15 mouse cellular contexts compared by ENCODE assay signal in the genomic region with DNA sequence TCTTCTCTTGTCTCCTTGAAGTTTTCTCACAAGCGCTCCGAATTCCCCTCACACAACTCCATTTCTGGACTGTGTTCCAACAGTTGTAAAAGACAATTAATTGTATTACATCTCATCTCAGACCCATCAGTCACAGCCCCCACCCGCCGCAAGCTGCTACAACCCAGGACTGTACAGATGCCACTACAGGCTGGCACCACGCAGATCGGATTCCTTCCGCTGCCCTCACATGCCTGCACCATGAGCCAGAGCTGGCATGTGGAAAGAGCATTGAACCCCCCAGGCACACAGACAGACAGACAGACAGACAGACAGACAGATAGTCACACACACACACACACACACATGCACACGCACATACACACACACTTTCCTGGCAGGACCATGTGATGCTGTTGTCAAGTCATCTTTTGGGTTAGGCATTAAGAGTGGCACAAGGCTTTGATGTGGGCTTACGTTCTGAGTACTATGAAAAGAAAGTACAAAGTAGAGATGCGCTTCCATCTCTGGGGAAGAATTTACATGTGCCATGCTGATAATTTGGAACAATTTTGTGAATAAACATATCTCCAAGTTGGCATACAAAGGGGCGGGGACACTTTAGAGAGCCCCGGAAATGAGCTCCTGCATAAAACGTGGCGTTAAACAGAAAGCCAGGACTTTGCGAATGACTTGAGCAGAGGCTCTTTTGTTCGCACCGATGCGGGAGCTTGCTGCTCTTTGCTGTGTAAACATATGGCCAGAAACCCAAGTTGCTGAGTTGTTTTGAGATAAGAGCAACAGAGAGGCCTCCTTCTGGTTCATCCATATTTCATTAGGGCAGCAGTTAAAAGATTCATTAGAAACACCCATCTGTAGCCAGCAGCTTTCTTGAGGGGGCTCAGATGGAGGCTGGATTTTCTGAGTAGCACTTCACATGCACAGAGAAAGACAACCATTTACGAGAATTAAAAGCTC. TPM values are rescaled to one million over a fixed set of nuclear protein-coding genes. Genes with fewer than 3 reads are reported as not detected.
A peak's percentile ranks its signal among the peaks of the same experiment; 100 is the strongest.
DNase-seq lines count a peak whose midpoint lies in the region; ATAC-seq and TF ChIP-seq lines count a peak whose summit lies in the region.
"Had no signal": no experiment of that assay in that cellular context is flagged by ENCODE, and none has a peak within 500 bp of the region (broad histone marks: within the 10 kb centered on the region; RNA-seq: fewer than 3 reads in every experiment).

No protein-coding gene starts in this region.

- no peaks in the 10 kb centered on the region for H3K27me3 ChIP-seq in hindbrain, embryonic 10.5 days (ENCODE audit: insufficient read depth, poor library complexity, severe bottlenecking)
- no peaks in the 10 kb centered on the region for H3K27me3 ChIP-seq in hindbrain, embryonic 14.5 days (ENCODE audit: control insufficient read depth, insufficient read depth, low read length)
- H3K27me3 ChIP-seq in midbrain, embryonic 13.5 days: no peaks in the 10 kb centered on the region
- H3K27me3 ChIP-seq in midbrain, postnatal 0 days (ENCODE audit: insufficient read depth, low read length): no peaks in the 10 kb centered on the region; the same call in 1 of the 2 replicates
- H3K27me3 ChIP-seq in forebrain, embryonic 15.5 days: no peaks in the 10 kb centered on the region
- no peaks in the 10 kb centered on the region for H3K27me3 ChIP-seq in stomach, embryonic 15.5 days (replicated peaks)
- no peaks in the 10 kb centered on the region for H3K27me3 ChIP-seq in heart, adult 2 months (ENCODE audit: control insufficient read depth, insufficient read depth, low read length)
- H3K27me3 ChIP-seq: embryonic facial prominence, embryonic 12.5 days; liver, embryonic 12.5 days had no signal

- H3K36me3 ChIP-seq in hindbrain, embryonic 10.5 days: no peaks in the 10 kb centered on the region
- H3K36me3 ChIP-seq in hindbrain, embryonic 14.5 days (replicated peaks; ENCODE audit: control insufficient read depth, insufficient read depth): no peaks in the 10 kb centered on the region
- H3K36me3 ChIP-seq in midbrain, embryonic 13.5 days: no peaks in the 10 kb centered on the region
- no peaks in the 10 kb centered on the region for H3K36me3 ChIP-seq in midbrain, postnatal 0 days (ENCODE audit: insufficient read depth, low read length)
- no peaks in the 10 kb centered on the region for H3K36me3 ChIP-seq in forebrain, embryonic 15.5 days
- no peaks in the 10 kb centered on the region for H3K36me3 ChIP-seq in stomach, embryonic 15.5 days
- no peaks in the 10 kb centered on the region for H3K36me3 ChIP-seq in heart, adult 2 months (ENCODE audit: control insufficient read depth, insufficient read depth, low read length)
- H3K36me3 ChIP-seq: embryonic facial prominence, embryonic 12.5 days; liver, embryonic 12.5 days had no signal

- no peaks in the 10 kb centered on the region for H3K9me3 ChIP-seq in hindbrain, embryonic 10.5 days
- no peaks in the 10 kb centered on the region for H3K9me3 ChIP-seq in hindbrain, embryonic 14.5 days (ENCODE audit: control insufficient read depth, low read length)
- H3K9me3 ChIP-seq in midbrain, embryonic 13.5 days: no peaks in the 10 kb centered on the region
- no peaks in the 10 kb centered on the region for H3K9me3 ChIP-seq in midbrain, postnatal 0 days (ENCODE audit: low read length)
- H3K9me3 ChIP-seq in forebrain, embryonic 15.5 days: no peaks in the 10 kb centered on the region
- H3K9me3 ChIP-seq in stomach, embryonic 15.5 days: no peaks in the 10 kb centered on the region
- H3K9me3 ChIP-seq: embryonic facial prominence, embryonic 12.5 days; liver, embryonic 12.5 days had no signal

- no peak overlapping the region for H3K9ac ChIP-seq in hindbrain, embryonic 14.5 days
- no peak overlapping the region for H3K9ac ChIP-seq in midbrain, embryonic 13.5 days (replicated peaks)
- H3K9ac ChIP-seq in midbrain, postnatal 0 days (replicated peaks; ENCODE audit: low read length, poor library complexity, severe bottlenecking): no peak overlapping the region
- no peak overlapping the region for H3K9ac ChIP-seq in forebrain, embryonic 15.5 days (replicated peaks)
- no peak overlapping the region for H3K9ac ChIP-seq in stomach, embryonic 15.5 days
- H3K9ac ChIP-seq in heart, adult 2 months (ENCODE audit: low read depth, low read length): no peak overlapping the region
- H3K9ac ChIP-seq: embryonic facial prominence, embryonic 12.5 days; liver, embryonic 12.5 days had no signal

- TF ChIP-seq CTCF in midbrain, postnatal 0 days (IDR thresholded peaks at IDR 0.05): no peak
- TF ChIP-seq CTCF in heart, adult 2 months (IDR thresholded peaks at IDR 0.05): no peak

- no peak overlapping the region for H3K4me3 ChIP-seq in hindbrain, embryonic 10.5 days
- no peak overlapping the region for H3K4me3 ChIP-seq in hindbrain, embryonic 14.5 days (replicated peaks; ENCODE audit: low read length)
- H3K4me3 ChIP-seq in midbrain, embryonic 13.5 days (replicated peaks): no peak overlapping the region
- H3K4me3 ChIP-seq in midbrain, postnatal 0 days (ENCODE audit: low read depth, low read length): no peak overlapping the region
- no peak overlapping the region for H3K4me3 ChIP-seq in forebrain, embryonic 15.5 days
- H3K4me3 ChIP-seq in stomach, embryonic 15.5 days (replicated peaks): no peak overlapping the region
- no peak overlapping the region for H3K4me3 ChIP-seq in heart, adult 2 months
- H3K4me3 ChIP-seq: embryonic facial prominence, embryonic 12.5 days; left cerebral cortex, adult 2 months; liver, embryonic 12.5 days had no signal

- no peak overlapping the region for H3K4me2 ChIP-seq in hindbrain, embryonic 14.5 days (replicated peaks)
- no peak overlapping the region for H3K4me2 ChIP-seq in midbrain, embryonic 13.5 days (replicated peaks)
- no peak overlapping the region for H3K4me2 ChIP-seq in midbrain, postnatal 0 days (ENCODE audit: low read depth, low read length, poor library complexity, severe bottlenecking)
- H3K4me2 ChIP-seq in forebrain, embryonic 15.5 days (replicated peaks): no peak overlapping the region
- H3K4me2 ChIP-seq in stomach, embryonic 15.5 days: peak overlapping the region; percentile 17; the same call in 1 of the 2 replicates
- H3K4me2 ChIP-seq: embryonic facial prominence, embryonic 12.5 days; liver, embryonic 12.5 days had no signal

- H3K27ac ChIP-seq in hindbrain, embryonic 10.5 days: peak overlapping the region; percentile 66
- no peak overlapping the region for H3K27ac ChIP-seq in hindbrain, embryonic 14.5 days
- H3K27ac ChIP-seq in midbrain, embryonic 13.5 days: peak overlapping the region; percentile 19; the same call in 1 of the 2 replicates
- no peak overlapping the region for H3K27ac ChIP-seq in midbrain, postnatal 0 days (ENCODE audit: low read depth, low read length)
- H3K27ac ChIP-seq in forebrain, embryonic 15.5 days (replicated peaks): peak overlapping the region; percentile 85
- H3K27ac ChIP-seq in stomach, embryonic 15.5 days: no peak overlapping the region
- no peak overlapping the region for H3K27ac ChIP-seq in heart, adult 2 months
- H3K27ac ChIP-seq: embryonic facial prominence, embryonic 12.5 days; left cerebral cortex, adult 2 months; liver, embryonic 12.5 days had no signal

- H3K4me1 ChIP-seq in hindbrain, embryonic 10.5 days (replicated peaks): peaks cover 35% of the 10 kb centered on the region
- peaks cover 14% of the 10 kb centered on the region; the same call in 1 of the 2 replicates for H3K4me1 ChIP-seq in hindbrain, embryonic 14.5 days (replicated peaks; ENCODE audit: control insufficient read depth, insufficient read depth, low read length)
- peaks cover 26% of the 10 kb centered on the region for H3K4me1 ChIP-seq in midbrain, embryonic 13.5 days (replicated peaks)
- H3K4me1 ChIP-seq in midbrain, postnatal 0 days (ENCODE audit: insufficient read depth, low read length): 0 out of 2 replicates have a peak, but pooled peaks cover 3% of the 10 kb centered on the region
- peaks cover 43% of the 10 kb centered on the region for H3K4me1 ChIP-seq in forebrain, embryonic 15.5 days
- 0 out of 2 replicates have a peak, but pooled peaks cover 3% of the 10 kb centered on the region for H3K4me1 ChIP-seq in stomach, embryonic 15.5 days
- H3K4me1 ChIP-seq in heart, adult 2 months (ENCODE audit: control insufficient read depth, insufficient read depth, low read length): peaks cover 10% of the 10 kb centered on the region

- no peaks in the 10 kb centered on the region for H3K79me2 ChIP-seq in heart, adult 2 months (replicated peaks; ENCODE audit: control insufficient read depth, insufficient read depth, low read length)

- WGBS in hindbrain, embryonic 10.5 days: 81% methylated on average over 19 of the region's 19 CpGs
- WGBS in hindbrain, embryonic 14.5 days: 60% methylated on average over 19 of the region's 19 CpGs
- 65% methylated on average over 19 of the region's 19 CpGs for WGBS in midbrain, embryonic 13.5 days
- 58% methylated on average over 19 of the region's 19 CpGs for WGBS in midbrain, postnatal 0 days
- WGBS in forebrain, embryonic 15.5 days: 41% methylated on average over 19 of the region's 19 CpGs
- WGBS in stomach, embryonic 15.5 days: 68% methylated on average over 19 of the region's 19 CpGs
- 83% methylated on average over 19 of the region's 19 CpGs for WGBS in heart, adult 2 months

- no peak for TF ChIP-seq POLR2A in heart, adult 2 months (IDR thresholded peaks at IDR 0.05; ENCODE audit: insufficient read depth, low read depth, low read length)

- no peak for ATAC-seq in hindbrain, embryonic 14.5 days (ENCODE audit: low FRiP score)
- ATAC-seq in midbrain, embryonic 13.5 days: 0 out of 2 replicates have a peak, but pooled peaks have one; percentile 28
- ATAC-seq in midbrain, postnatal 0 days (ENCODE audit: low FRiP score): no peak
- peak; percentile 59 for ATAC-seq in forebrain, embryonic 15.5 days (replicated peaks)
- ATAC-seq in stomach, embryonic 15.5 days (ENCODE audit: insufficient read depth, low FRiP score, low read depth): no peak
- ATAC-seq: liver, embryonic 12.5 days; Patski had no signal

- no peak for TF ChIP-seq EP300 in heart, adult 2 months (IDR thresholded peaks at IDR 0.05; ENCODE audit: insufficient read depth, low read depth, low read length)

- intact Hi-C loops in heart, adult 2 months (cut with DNase I): no loop called here

- DNase-seq in hindbrain, embryonic 10.5 days (ENCODE audit: low spot score): no peak
- DNase-seq in hindbrain, embryonic 14.5 days (ENCODE audit: low spot score): no peak
- DNase-seq in midbrain, postnatal 0 days (ENCODE audit: low spot score): no peak
- no peak for DNase-seq in left cerebral cortex, adult 8-10 months (ENCODE audit: low spot score in 2 of 2)
- no peak for DNase-seq in heart, adult 2 months
- DNase-seq: adrenal gland, postnatal 25 days; cerebellum, adult 2 months; kidney, adult 18-20 months had no signal

RNA-seq across cellular contexts. Expression of a gene that starts 26.7 kb away (rescaled TPM):
- 1.6 and 2.1 TPM in 2 replicates for polyA plus RNA-seq in hindbrain, embryonic 10.5 days (2016; fragmentation: Nextera tagmentation; extraction: Ambion mirVana)
- polyA plus RNA-seq in hindbrain, embryonic 14.5 days (2014; fragmentation: Nextera tagmentation; extraction: Ambion mirVana): 1.1 and 1.8 TPM in 2 replicates
- 1.00 and 1.3 TPM in 2 replicates for polyA plus RNA-seq in midbrain, embryonic 13.5 days (2015; fragmentation: Nextera tagmentation; extraction: Ambion mirVana)
- 6.1 and 8.7 TPM in 2 replicates for total RNA-seq in midbrain, postnatal 0 days (2014; rRNA removed)
- polyA plus RNA-seq in midbrain, postnatal 0 days (2015; fragmentation: Nextera tagmentation; extraction: Ambion mirVana): 0.77 and 1.4 TPM in 2 replicates
- polyA plus RNA-seq in forebrain, embryonic 15.5 days (2015; fragmentation: Nextera tagmentation; extraction: Ambion mirVana): 1.2 TPM in 2 replicates
- polyA plus RNA-seq in stomach, embryonic 15.5 days (2015; fragmentation: Nextera tagmentation; extraction: Ambion mirVana): 1.7 and 2.3 TPM in 2 replicates
- total RNA-seq in left cerebral cortex, adult 8-10 months (2022): 1 to 10 TPM; 1.1 to 2.5 (median 1.9) TPM
- total RNA-seq in heart, adult 2 months (2021): 1 to 10 TPM; 2.2 to 2.3 TPM
- 1.1 and 1.3 TPM in 2 replicates for polyA plus RNA-seq in heart, adult 2 months (2012; rRNA removed)

Comparison
In these comparisons a context has a peak if more than half of its experiments do, and no peak if none do; other contexts are left out.
1. H3K27ac ChIP-seq: peak in hindbrain, embryonic 10.5 days (single experiment), midbrain, embryonic 13.5 days (single experiment) and forebrain, embryonic 15.5 days (single experiment); none in hindbrain, embryonic 14.5 days (single experiment), midbrain, postnatal 0 days (single experiment), stomach, embryonic 15.5 days (single experiment) and heart, adult 2 months (single experiment).
2. ATAC-seq: peak in midbrain, embryonic 13.5 days (single experiment) and forebrain, embryonic 15.5 days (single experiment); none in hindbrain, embryonic 14.5 days (single experiment), midbrain, postnatal 0 days (single experiment) and stomach, embryonic 15.5 days (single experiment).